Mouse (Mus musculus): ENCODE results near the gene Ucn2.

GRCm38 (mm10) chr9:108945111-108945510, 40.7 kb upstream of the Ucn2 start:
- TF ChIP-seq CTCF (IDR thresholded peaks at IDR 0.05; ENCODE audit: borderline replicate concordance, control insufficient read depth, extremely low read depth, insufficient read depth, low read length, poor library complexity) (no peak), POLR2A (IDR thresholded peaks at IDR 0.05; ENCODE audit: control insufficient read depth, extremely low read depth, insufficient read depth, low read length, poor library complexity) (no peak)
